Mouse (Mus musculus): ENCODE measurements around the gene 9530068E07Rik. TPM values are rescaled to one million over a fixed set of nuclear protein-coding genes. Genes with fewer than 3 reads are reported as not detected.
"Not testable (repeated sequence)": the region's sequence is repeated elsewhere in the genome, so short reads cannot be mapped to it uniquely, and the experiment has no call there.

9530068E07Rik gene
- total RNA-seq, 2 experiments from 2014 or later: 72.8 to 79.0 TPM

DNA sequence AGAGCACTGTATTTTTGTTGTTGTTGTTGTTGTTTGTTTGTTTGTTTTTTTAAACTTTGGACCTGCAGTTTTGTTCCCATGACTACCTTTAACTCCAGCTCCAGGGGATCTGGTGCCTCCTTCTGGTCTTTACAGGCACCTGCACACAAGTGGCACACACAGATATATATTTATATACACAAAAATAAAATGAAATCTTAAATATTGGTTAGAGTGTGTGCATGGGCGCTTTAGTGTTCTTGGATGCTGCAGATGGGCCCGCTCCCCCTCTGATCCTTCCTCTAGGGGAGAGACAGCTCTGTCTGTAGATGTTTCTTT lies 26.1 kb upstream of the 9530068E07Rik start:
- intact Hi-C loops (cut with DNase I): no loop called here

GRCm38 (mm10) chr11:52370538-52370937 lies 25.7 kb upstream of the 9530068E07Rik start:
- intact Hi-C loops (cut with DNase I): no loop called here
- DNase-seq (ENCODE audit: low spot score): no peak

More for the DNA sequence above, 26.1 kb upstream of the 9530068E07Rik start:
- DNase-seq (ENCODE audit: low spot score): no peak

- intact Hi-C loops (cut with DNase I): loop anchor here (2.0 kb wide), 1 partner anchor 27 kb away; no protein-coding TSS in a partner anchor
- no peak for DNase-seq (ENCODE audit: low spot score)
These were observed 22.4 kb upstream of the 9530068E07Rik start for GRCm38 (mm10) chr11:52373841-52374240.

DNA sequence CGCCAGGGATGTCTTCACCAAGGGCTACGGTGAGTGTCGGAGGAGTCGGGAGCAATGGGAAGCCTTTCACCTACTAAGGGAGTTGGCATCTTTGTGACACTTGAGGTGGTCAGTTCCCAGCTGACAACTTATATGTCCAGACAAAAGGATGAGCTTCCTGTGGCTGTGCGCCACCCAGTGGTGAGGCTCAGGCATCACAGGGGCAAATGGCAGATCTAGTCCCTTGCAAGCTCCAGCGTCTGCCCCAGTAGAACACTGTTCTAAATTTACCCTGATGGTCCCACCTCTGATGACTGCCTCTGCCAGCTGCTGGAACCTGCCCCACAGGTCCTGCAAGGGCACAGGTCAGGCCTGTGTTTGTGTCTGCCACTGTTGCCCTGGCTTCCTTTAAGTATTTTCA lies 21.9 kb upstream of the 9530068E07Rik start:
- DNase-seq (ENCODE audit: low spot score): peak; percentile 28
- intact Hi-C loops (cut with DNase I): loop anchor here (2.0 kb wide), 1 partner anchor 28 kb away; no protein-coding TSS in a partner anchor

DNA sequence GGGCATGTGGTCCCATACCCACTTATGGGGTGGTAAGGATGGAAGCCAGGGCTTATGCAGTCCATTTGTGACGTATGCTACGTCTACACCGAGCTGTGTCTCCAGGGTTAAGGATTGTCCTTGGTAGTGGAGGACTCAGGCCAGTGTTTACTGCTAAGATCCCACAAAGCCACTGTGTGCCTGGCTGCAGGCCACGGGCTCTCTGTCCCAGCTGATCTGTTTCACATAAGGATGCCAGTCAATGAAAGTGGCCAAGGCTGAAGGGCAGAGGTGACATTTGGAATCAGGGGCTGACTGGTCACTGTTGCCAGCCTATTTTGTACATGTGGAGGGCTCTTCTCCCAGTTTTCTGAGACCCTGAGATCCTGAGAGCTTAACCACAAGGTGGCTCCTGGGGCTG lies 18.6 kb upstream of the 9530068E07Rik start:
- peak; percentile 33 for DNase-seq (ENCODE audit: low spot score)
- intact Hi-C loops (cut with DNase I): no loop called here

DNA sequence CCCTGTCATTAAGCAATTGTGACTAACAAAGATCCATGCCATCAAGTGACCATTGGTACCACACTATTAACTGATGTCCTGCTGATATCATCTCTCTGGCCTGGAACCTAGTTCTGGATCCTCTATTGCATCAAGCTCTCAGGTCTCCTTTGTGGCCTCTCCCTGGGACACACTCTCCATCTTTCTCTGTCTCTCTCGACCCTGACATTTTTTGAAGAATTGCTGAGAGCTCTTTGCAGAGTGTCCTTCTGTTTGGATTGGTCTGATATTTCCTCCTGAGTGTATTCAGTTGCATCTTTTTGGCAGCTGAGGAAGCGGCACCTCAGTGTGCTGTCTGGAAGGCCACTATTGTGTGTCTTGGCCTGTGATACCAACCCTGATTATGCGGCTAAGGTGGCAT lies 17.0 kb upstream of the 9530068E07Rik start:
- DNase-seq (ENCODE audit: low spot score): no peak
- intact Hi-C loops (cut with DNase I): no loop called here

- DNase-seq (ENCODE audit: low spot score): no peak
- intact Hi-C loops (cut with DNase I): no loop called here
These were observed 12.5 kb upstream of the 9530068E07Rik start for GRCm38 (mm10) chr11:52383741-52384140.

DNA sequence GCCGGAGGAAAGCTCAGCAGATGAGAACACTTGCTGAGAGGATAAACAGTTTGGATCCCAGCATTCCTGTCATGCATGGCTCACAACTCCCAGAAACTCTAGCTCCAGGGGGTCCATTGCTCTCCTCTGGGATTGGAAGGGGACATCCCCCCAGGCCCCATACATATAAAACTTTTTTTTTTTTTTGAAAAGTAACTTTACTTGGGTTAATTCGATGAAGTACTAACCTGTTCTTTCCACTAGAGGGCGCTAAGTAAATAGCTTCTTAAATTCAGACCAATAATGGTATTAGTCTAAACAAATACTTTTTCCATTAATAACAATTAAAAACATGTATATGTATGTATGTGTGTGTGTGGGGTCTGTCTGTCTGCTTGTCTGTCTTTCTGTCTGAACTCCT lies 11.6 kb upstream of the 9530068E07Rik start:
- intact Hi-C loops (cut with DNase I): no loop called here
- no peak for DNase-seq (ENCODE audit: low spot score)

- DNase-seq (ENCODE audit: low spot score): no peak
- intact Hi-C loops (cut with DNase I): no loop called here
These were observed 9.3 kb upstream of the 9530068E07Rik start for GRCm38 (mm10) chr11:52386892-52387291.

DNA sequence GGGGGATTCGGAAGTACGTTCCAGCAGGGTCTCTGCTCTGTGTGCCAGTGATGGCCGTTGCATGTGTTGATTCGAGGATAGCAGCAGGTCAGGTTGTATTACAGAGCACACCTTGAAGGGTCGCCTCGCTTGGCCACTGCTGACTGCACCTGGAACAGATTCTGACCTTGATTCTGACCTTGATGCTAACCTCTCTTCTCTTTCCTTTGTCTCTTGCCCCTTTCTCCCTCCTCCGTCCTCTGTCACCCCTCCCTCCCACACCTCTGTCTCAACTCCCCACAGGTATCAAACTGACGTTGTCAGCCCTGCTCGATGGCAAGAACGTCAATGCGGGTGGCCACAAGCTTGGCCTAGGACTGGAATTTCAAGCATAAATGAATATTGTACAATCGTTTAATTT lies 8.1 kb upstream of the 9530068E07Rik start:
- intact Hi-C loops (cut with DNase I): no loop called here
- DNase-seq (ENCODE audit: low spot score): no peak

DNA sequence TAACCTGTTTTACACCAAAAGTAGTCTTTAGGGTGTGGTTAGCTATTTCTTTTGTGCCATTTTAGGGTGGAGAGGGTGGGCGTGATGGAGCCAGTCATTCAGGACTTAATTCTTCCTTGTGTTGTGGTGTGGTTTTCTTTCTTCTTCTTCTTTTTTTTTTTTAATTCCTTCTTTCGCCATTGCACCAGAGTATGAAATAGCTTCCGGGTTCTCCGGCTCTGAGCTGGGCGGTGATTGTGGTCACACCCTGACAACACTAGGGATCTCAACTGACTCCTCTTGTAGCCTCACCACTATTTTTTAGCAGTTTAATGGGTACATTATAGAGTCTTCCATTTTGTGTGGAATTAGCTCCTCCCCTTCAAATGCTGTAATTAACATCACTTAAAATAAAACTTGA lies 7.2 kb upstream of the 9530068E07Rik start:
- intact Hi-C loops (cut with DNase I); DNase-seq (ENCODE audit: low spot score): not testable (repeated sequence)

- intact Hi-C loops (cut with DNase I): no loop called here
These were observed 6.3 kb upstream of the 9530068E07Rik start for GRCm38 (mm10) chr11:52389933-52390332.

DNA sequence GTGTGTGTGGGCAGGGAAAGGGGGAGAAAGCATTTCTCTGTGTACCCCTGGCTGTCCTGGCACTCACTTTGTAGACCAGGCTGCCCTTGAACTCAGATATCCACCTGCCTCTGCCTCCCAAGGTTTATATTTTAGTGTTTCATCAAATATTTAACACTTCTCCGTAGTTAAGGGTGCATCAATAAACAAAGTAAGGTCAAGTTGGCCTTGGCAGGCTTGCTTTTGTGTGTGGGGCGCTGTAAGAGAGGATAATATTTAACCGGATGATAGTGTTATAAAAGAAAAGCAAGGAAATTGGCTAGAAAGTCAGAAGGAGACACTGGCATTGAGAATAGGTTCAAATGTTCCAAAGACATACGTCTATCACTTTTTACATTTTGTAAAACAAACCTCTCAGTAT lies 1.7 kb upstream of the 9530068E07Rik start:
- intact Hi-C loops (cut with DNase I): no loop called here
- DNase-seq (ENCODE audit: low spot score): no peak

More at GRCm38 (mm10) chr11:52389933-52390332, 6.3 kb upstream of the 9530068E07Rik start:
- DNase-seq (ENCODE audit: low spot score): no peak

DNA sequence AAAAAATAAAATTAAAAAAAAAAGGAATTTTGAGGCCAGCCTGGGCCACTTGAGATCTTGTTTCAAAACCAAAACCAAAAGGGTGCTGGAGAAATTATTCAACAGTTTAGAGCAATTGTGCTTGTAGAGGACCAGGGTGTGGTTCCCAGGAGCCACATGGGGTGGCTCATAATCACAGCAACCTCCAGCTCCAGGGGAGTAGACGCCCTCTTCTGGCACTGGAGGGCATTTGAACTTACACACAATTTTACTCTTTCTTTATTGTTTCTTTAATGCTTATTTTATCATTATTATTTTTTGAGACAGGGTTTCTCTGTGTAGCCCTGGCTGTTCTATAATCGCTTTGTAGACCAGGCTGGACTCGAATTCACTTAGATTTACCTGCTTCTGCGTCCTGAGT lies 885 bp upstream of the 9530068E07Rik start:
- intact Hi-C loops (cut with DNase I): no loop called here

DNA sequence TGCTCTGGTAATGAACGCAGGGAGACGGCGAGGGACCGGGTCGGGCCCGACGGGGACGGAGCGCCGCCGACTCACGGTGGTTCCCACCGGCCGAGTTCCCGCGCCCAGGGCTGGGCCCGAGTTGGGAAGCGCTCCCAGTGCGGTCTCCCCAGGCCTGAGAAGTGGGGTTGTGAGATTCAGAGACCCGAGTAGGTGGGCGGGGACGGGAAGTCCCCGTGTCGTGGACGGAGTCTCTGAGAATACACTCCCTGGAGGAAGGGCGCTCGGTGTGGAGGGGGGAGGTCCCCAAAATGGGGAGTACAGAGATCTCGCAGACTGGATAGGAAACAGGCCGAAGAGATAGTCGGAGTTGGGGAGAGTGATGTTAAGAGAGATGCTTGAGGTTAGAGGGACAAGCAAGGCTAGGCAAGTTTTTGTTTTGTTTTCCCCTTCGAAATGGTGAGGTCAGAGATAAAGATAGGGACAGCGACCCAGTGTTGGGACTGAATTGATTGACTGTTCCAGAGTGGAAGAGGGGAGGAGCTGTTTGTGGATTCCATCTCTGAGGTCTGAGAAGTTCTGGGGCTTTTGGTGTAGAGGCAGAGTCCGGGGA lies 465 bp downstream of the 9530068E07Rik start:
- intact Hi-C loops (cut with DNase I): no loop called here
- no peak for DNase-seq (ENCODE audit: low spot score)

More for the DNA sequence above, 885 bp upstream of the 9530068E07Rik start:
- DNase-seq (ENCODE audit: low spot score): no peak

- no peak for DNase-seq (ENCODE audit: low spot score)
- intact Hi-C loops (cut with DNase I): no loop called here
These were observed 1.3 kb downstream of the 9530068E07Rik start for GRCm38 (mm10) chr11:52397385-52397987.

DNA sequence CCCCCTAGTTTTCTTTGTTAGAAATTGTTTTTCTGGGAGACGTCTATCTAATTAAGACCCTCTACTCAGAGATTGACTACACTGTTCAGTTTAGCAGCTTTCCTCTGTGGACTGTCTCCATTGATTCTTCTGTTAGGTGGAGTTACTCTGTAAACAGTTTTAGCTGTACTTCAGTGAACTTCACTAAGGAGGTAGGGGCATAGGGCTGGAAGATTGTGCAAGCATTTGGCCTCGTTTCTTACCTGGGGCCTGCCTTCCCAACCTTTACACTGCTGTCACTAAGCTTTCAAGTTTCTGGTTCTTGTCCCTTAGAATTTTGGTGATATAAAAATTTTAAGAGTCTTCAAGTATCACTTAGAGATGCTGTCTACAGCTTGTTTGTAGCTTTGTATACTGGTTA lies 5.2 kb downstream of the 9530068E07Rik start:
- DNase-seq (ENCODE audit: low spot score): no peak
- intact Hi-C loops (cut with DNase I): no loop called here

- no peak for DNase-seq (ENCODE audit: low spot score)
These were observed 6.3 kb downstream of the 9530068E07Rik start for GRCm38 (mm10) chr11:52402566-52402965.

DNA sequence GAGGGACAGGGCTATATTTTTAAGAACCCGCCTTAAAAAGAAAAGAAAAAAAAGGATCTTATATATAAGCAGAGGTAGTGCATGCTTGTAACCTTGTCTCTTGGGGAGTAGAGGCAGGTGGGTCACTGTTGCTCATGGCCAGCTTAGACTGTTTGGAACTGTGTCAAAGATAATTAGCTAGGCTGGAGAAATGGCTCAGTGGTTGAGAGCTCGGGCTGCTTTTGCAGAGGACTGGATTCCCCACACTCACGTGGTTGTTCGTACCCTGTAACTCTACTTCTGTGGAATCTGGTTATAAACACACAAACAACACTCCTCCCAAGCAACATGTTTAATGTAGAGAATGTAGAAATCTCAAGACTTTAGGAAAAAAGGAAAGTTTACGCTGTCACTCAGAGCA lies 8.0 kb downstream of the 9530068E07Rik start:
- intact Hi-C loops (cut with DNase I): no loop called here
- DNase-seq (ENCODE audit: low spot score): no peak

More at GRCm38 (mm10) chr11:52402566-52402965, 6.3 kb downstream of the 9530068E07Rik start:
- intact Hi-C loops (cut with DNase I): no loop called here

- DNase-seq (ENCODE audit: low spot score): no peak
- intact Hi-C loops (cut with DNase I): no loop called here
These were observed 9.0 kb downstream of the 9530068E07Rik start for GRCm38 (mm10) chr11:52405196-52405688.

DNA sequence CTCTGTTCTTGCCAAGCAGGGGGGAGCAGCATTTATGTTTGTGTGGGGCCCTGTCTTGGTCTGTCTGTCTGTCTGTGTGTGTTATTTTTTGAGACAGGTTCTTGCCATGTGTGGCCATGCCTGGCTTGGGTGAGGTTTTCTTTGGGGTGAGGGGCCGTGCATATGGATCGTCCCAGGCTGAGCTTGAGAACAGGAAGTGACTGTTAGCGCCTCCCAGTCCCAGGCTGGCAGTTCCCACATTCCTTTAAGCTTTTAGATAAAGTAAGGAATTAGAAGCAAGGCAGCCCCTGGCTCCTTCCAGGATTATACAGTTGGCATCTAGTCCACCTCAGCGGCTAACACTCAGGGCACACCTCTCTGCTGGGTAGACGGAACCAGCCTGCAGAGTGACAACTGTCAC lies 13.1 kb downstream of the 9530068E07Rik start:
- no peak for DNase-seq (ENCODE audit: low spot score)
- intact Hi-C loops (cut with DNase I): no loop called here

DNA sequence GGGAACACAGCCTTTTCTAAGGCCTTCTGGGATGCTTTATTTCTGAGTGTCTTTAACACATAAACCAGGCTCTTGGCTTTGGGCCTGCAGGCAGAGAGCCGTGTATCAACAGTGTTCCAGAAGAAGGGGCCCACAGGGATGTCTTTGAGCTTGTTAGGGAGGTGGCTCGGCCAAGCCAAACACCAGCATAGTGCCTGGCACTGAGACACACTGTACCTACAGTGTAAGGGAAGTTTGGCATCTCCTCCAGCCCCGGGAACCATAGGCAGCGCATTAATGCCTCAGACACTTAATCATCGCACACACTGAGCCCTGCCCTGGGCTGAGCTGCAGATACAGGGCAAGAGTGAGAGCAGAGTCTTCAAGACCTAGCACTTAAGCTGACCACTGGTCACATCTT lies 22.1 kb downstream of the 9530068E07Rik start:
- DNase-seq (ENCODE audit: low spot score): no peak
- intact Hi-C loops (cut with DNase I): no loop called here

All from heart, postnatal 25 days (tissue).